Mouse (Mus musculus) brain, embryonic 14.5 days (tissue): Measurements from ENCODE around the gene Trmt2b. TPM values are rescaled to one million over a fixed set of nuclear protein-coding genes. Genes with fewer than 3 reads are reported as not detected.
"Not testable (repeated sequence)": the region's sequence is repeated elsewhere in the genome, so short reads cannot be mapped to it uniquely, and the experiment has no call there.

Experiments
- DNase-seq: peaks from one replicate; pipeline ENCODE4 v3.0.0-alpha.2; 2011; ENCODE audit warnings: low read depth
- CTCF ChIP-seq: fragments of 200-500 bp; IDR thresholded peaks from 2 replicates; pipeline ENCODE4 v1.5.1; 2012; ENCODE audit warnings: inconsistent platforms, mild to moderate bottlenecking, moderate library complexity, borderline replicate concordance; ENCODE audit not compliant: insufficient read depth, insufficient read length; ENCODE audit errors: extremely low read depth
- POLR2A ChIP-seq: fragments of 200-500 bp; IDR thresholded peaks from 2 replicates; pipeline ENCODE4 v1.6.1; 2012; ENCODE audit warnings: mild to moderate bottlenecking, inconsistent platforms, borderline replicate concordance; ENCODE audit not compliant: poor library complexity, insufficient read depth, insufficient read length, severe bottlenecking; ENCODE audit errors: extremely low read depth
- polyA plus RNA-seq: library from polyadenylated mRNA; depleted of rRNA; stranded (reverse); fragments of >200 nt; gene quantifications from 2 replicates; pipeline ENCODE4 v1.2.3, GENCODE M21; 2012; rRNA removed

The Trmt2b gene
- 4.5 and 5.6 TPM in 2 replicates for polyA plus RNA-seq

GRCm38 (mm10) chrX:134276275-134277160, at the start of gene Trmt2b:
Gene Trmt2b, minus strand, starts transcription at chrX:134276984.
- no peak for TF ChIP-seq CTCF
- no peak for TF ChIP-seq POLR2A
- DNase-seq: peak; percentile 72

- 0 out of 2 replicates have a peak, but pooled peaks have one; percentile 17 for TF ChIP-seq CTCF
- TF ChIP-seq POLR2A: no peak
- DNase-seq: peak; percentile 43
Observed at GRCm38 (mm10) chrX:134319153-134319932, 42.6 kb upstream of the Trmt2b start.

GRCm38 (mm10) chrX:134311193-134311592, 34.4 kb upstream of the Trmt2b start:
- not testable (repeated sequence) for DNase-seq

GRCm38 (mm10) chrX:134308275-134308634, 31.5 kb upstream of the Trmt2b start:
- DNase-seq: no peak
- no peak for TF ChIP-seq POLR2A
- no peak for TF ChIP-seq CTCF

GRCm38 (mm10) chrX:134307534-134308274, 30.9 kb upstream of the Trmt2b start, which contains the start of gene Cenpi:
Gene Cenpi, plus strand, starts transcription at chrX:134308084.
- DNase-seq: peak; percentile 94
- TF ChIP-seq CTCF: peak; percentile 10; the same call in 1 of the 2 replicates
- no peak for TF ChIP-seq POLR2A

- DNase-seq: no peak
Observed at GRCm38 (mm10) chrX:134303287-134303686, 26.5 kb upstream of the Trmt2b start.

GRCm38 (mm10) chrX:134300219-134300618, 23.4 kb upstream of the Trmt2b start:
- TF ChIP-seq POLR2A (no peak), CTCF (no peak)
- DNase-seq: no peak

More at GRCm38 (mm10) chrX:134303287-134303686, 26.5 kb upstream of the Trmt2b start:
- TF ChIP-seq POLR2A (no peak), CTCF (no peak)

- no peak for TF ChIP-seq CTCF
- no peak for TF ChIP-seq POLR2A
- peak; percentile 40 for DNase-seq
Observed at GRCm38 (mm10) chrX:134297195-134297594, 20.4 kb upstream of the Trmt2b start.

GRCm38 (mm10) chrX:134296737-134297136, 20.0 kb upstream of the Trmt2b start:
- TF ChIP-seq POLR2A (no peak), CTCF (no peak)
- no peak for DNase-seq

- no peak for TF ChIP-seq CTCF
- no peak for TF ChIP-seq POLR2A
- DNase-seq: peak; percentile 45
Observed at GRCm38 (mm10) chrX:134296301-134296700, 19.5 kb upstream of the Trmt2b start.

- TF ChIP-seq POLR2A (no peak), CTCF (no peak)
- no peak for DNase-seq
Observed at GRCm38 (mm10) chrX:134287305-134287704, 10.5 kb upstream of the Trmt2b start.
